Mouse (Mus musculus): ENCODE measurements around the gene Rassf5. TPM values are rescaled to one million over a fixed set of nuclear protein-coding genes. Genes with fewer than 3 reads are reported as not detected.
"Not testable (repeated sequence)": the region's sequence is repeated elsewhere in the genome, so short reads cannot be mapped to it uniquely, and the experiment has no call there.

The Rassf5 gene
- polyA plus RNA-seq, 1 experiment: not detected

DNA sequence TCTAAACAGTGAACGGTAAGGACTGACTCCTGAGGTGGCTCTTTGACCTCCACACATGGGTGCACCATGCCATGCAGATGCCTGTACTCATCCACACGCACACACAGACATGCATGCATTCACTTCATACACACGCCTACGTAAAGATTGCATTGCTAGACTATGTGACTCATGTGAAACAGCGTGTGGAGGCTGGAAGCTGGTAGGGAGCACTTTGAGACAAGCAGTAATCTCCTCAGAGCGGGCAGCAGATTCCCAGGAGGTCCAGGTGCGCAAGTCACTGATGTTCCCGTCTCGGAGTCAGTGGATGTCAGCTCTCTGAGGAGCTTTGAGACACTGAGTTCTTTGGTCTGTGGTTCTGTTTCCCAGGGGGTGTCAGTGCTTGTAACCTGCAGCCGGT lies 77.4 kb downstream of the Rassf5 start:
- no peak overlapping the region for H3K4me3 ChIP-seq (ENCODE audit: insufficient read depth, low read depth, low read length)
- TF ChIP-seq POLR2A (IDR thresholded peaks at IDR 0.05; ENCODE audit: insufficient read depth, low read depth, low read length): no peak
- no peak for TF ChIP-seq CTCF (IDR thresholded peaks at IDR 0.05; ENCODE audit: insufficient read depth, low read depth, low read length)
- WGBS: 74% methylated on average over 10 of the region's 10 CpGs
- no peaks in the 10 kb centered on the region for H3K4me1 ChIP-seq (ENCODE audit: control insufficient read depth, insufficient read depth, low read length)
- no peak overlapping the region for H3K27ac ChIP-seq (ENCODE audit: insufficient read depth, low read depth, low read length)

DNA sequence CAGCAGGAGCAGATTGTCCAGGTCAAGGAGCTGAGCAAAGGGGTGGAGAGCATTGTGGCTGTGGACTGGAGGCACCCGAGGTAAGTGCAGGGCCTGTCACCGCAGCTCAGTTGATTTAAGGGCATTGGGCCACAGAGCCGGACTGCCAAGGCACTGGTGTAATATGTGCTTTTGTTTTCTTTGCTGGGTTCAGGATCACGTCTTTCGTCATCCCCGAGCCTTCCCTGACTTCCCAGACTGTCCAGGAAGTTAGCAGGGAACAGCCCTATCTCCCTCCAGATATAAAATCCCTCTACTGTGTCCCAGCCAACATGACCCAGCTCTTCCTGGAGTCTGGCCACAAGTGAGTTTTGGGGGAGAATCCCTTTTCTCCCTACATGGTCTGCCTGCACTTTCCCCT lies 80.6 kb downstream of the Rassf5 start:
- WGBS: 89% methylated on average over 6 of the region's 6 CpGs
- no peak for TF ChIP-seq POLR2A (IDR thresholded peaks at IDR 0.05; ENCODE audit: insufficient read depth, low read depth, low read length)
- no peak for TF ChIP-seq CTCF (IDR thresholded peaks at IDR 0.05; ENCODE audit: insufficient read depth, low read depth, low read length)
- H3K27ac ChIP-seq (ENCODE audit: insufficient read depth, low read depth, low read length): no peak overlapping the region

DNA sequence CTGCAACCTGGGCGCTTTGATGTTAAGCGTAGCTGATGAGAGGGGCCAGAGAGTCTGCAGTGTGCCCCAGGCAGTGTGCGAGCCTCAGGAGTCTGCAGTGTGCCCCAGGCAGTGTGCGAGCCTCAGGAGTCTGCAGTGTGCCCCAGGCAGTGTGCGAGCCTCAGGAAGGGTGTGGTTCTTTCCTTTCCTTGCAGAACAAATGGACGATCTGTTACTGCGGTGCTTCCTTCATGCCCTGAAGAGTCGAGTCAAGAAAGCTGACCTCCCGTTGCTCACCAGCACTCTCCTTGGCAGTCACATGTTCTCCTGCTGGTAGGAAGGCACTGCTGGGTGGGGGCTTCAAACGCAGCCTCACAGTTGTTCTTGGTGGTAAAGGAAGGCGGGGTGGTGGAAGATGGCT lies 84.0 kb downstream of the Rassf5 start:
- H3K27ac ChIP-seq (ENCODE audit: insufficient read depth, low read depth, low read length): no peak overlapping the region
- H3K4me3 ChIP-seq (ENCODE audit: insufficient read depth, low read depth, low read length): no peak overlapping the region
- no peak for TF ChIP-seq POLR2A (IDR thresholded peaks at IDR 0.05; ENCODE audit: insufficient read depth, low read depth, low read length)
- no peak for TF ChIP-seq CTCF (IDR thresholded peaks at IDR 0.05; ENCODE audit: insufficient read depth, low read depth, low read length)
- no peaks in the 10 kb centered on the region for H3K4me1 ChIP-seq (ENCODE audit: control insufficient read depth, insufficient read depth, low read length)
- WGBS: 89% methylated on average over 11 of the region's 11 CpGs

More for the DNA sequence above, 80.6 kb downstream of the Rassf5 start:
- Histone ChIP-seq H3K4me3 (ENCODE audit: insufficient read depth, low read depth, low read length) (no peak overlapping the region), H3K4me1 (ENCODE audit: control insufficient read depth, insufficient read depth, low read length) (no peaks in the 10 kb centered on the region)

DNA sequence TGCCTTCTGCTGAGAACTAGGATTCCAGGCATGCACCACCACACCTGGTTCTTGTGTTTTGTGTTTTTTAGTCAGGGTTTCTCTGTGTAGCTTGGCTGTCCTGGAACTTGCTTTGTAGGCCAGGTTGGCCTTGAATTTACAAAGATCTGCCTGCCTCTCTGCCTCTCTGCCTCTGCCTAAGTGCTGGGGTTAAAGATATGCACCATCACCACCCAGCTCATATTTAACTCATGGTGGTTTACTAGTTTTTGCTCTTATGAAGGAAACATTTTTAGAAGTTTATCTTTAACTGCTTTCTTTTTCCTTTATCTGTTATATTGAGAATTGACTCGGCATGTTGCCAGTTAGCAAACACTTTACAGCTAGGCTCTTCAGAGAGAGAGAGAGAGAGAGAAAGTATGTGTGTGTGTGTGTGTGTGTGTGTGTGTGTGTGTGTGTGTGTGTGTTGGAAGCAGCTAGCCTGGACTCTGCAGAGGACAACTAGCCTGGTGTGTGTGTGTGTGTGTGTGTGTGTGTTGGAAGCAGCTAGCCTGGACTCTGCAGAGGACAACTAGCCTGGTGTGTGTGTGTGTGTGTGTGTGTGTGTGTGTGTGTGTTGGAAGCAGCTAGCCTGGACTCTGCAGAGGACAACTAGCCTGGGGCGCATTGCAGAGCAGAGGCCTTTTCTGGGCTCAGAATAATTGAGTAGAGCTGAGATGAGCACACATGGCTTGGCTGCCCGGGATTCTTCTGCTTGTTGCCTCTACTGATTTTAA lies 85.3 kb downstream of the Rassf5 start:
- not testable (repeated sequence) for H3K4me3 ChIP-seq (ENCODE audit: insufficient read depth, low read depth, low read length); H3K27ac ChIP-seq (ENCODE audit: insufficient read depth, low read depth, low read length); H3K4me1 ChIP-seq (ENCODE audit: control insufficient read depth, insufficient read depth, low read length)
- WGBS: 95% methylated on average over 3 of the region's 3 CpGs

DNA sequence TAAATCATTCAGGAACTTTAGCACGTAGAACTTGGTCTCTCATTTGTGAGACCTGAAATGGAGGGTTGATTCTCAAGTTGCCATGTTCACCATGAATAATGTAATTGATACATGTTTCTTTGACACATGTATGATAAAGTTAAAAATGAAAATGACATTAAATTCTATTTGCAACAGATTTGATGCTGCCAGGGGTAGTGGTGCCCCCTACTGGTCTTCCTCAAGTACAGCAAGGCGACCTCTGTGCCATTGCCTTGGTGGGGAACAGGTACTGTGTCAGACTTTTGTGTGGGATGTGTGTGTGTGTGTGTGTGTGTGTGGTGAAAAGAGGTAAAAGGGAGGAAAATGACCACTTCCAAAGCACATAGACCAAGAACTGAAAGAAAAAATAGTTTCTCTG lies 89.6 kb downstream of the Rassf5 start:
- no peak for TF ChIP-seq CTCF (IDR thresholded peaks at IDR 0.05; ENCODE audit: insufficient read depth, low read depth, low read length)
- no peak for TF ChIP-seq POLR2A (IDR thresholded peaks at IDR 0.05; ENCODE audit: insufficient read depth, low read depth, low read length)
- H3K4me3 ChIP-seq (ENCODE audit: insufficient read depth, low read depth, low read length): no peak overlapping the region
- H3K27ac ChIP-seq (ENCODE audit: insufficient read depth, low read depth, low read length): no peak overlapping the region
- WGBS: 61% methylated on average over 2 of the region's 2 CpGs
- peaks cover 2% of the 10 kb centered on the region; the same call in 1 of the 2 replicates for H3K4me1 ChIP-seq (ENCODE audit: control insufficient read depth, insufficient read depth, low read length)

DNA sequence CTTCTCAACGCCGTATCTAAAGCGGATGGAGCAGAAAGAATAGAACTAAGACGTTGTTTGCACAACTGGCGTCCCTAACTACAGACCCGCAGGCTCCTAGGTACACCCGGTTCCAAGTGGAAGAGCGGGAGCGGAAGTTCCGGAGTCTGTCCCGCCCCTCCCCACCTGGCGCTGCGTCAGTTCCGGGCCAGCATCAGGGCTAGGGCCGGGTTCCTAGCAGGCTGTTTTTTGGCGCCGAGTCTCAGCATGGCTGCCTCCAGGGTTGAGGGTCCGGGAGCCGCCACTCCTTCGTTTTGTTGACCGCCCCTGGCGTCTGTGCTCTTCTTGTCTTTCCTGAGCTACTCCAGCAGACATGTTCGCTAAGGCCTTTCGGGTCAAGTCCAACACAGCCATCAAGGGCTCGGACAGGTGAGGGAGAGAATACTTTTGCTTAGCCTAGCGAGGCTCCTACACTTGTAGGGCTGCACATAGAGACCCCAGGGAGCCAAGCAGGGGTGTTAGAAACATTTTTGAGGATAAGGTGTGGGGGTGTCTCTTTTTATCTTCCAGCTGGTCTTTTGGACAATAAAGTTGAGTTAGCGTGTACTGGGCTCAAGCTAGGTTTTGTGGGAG lies 91.9 kb downstream of the Rassf5 start, which contains the start of gene Eif2d:
Gene Eif2d (plus strand): TSS at position 164 of the 612 bp plus-strand sequence.
- peak; percentile 71 for TF ChIP-seq POLR2A (IDR thresholded peaks at IDR 0.05; ENCODE audit: insufficient read depth, low read depth, low read length)
- no peak for TF ChIP-seq CTCF (IDR thresholded peaks at IDR 0.05; ENCODE audit: insufficient read depth, low read depth, low read length)
- Histone ChIP-seq H3K4me3 (ENCODE audit: insufficient read depth, low read depth, low read length) (peak within 1 kb of the TSS; percentile 99), H3K4me1 (ENCODE audit: control insufficient read depth, insufficient read depth, low read length) (peaks cover 2% of the 10 kb centered on the region; the same call in 1 of the 2 replicates), H3K27ac (ENCODE audit: insufficient read depth, low read depth, low read length) (peak within 1 kb of the TSS; percentile 36; the same call in 1 of the 2 replicates)
- under 1% methylated on average over 27 of the region's 27 CpGs for WGBS

DNA sequence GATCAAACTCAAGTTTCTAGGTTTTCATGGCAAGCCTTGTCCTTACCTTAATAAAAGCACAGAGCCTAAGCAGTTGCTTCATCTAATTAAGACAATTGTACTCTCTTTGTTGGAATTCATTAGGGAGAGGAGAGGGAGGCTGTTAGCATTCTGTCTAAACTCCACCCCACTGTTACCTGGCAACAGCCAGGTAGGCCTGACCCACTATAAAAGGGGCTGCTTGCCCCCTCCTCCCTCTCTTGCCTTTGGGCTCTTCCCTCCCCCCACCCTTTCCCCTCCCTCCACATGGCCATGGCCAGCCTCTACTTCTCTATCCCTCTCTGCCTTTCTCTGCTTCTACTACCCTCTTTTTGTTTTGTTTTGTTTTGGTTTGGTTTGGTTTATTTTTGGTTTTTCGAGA lies 95.6 kb downstream of the Rassf5 start:
- Histone ChIP-seq H3K4me1 (ENCODE audit: control insufficient read depth, insufficient read depth, low read length) (peaks cover 2% of the 10 kb centered on the region; the same call in 1 of the 2 replicates), H3K4me3 (ENCODE audit: insufficient read depth, low read depth, low read length) (no peak overlapping the region), H3K27ac (ENCODE audit: insufficient read depth, low read depth, low read length) (no peak overlapping the region)
- TF ChIP-seq POLR2A (IDR thresholded peaks at IDR 0.05; ENCODE audit: insufficient read depth, low read depth, low read length) (no peak), CTCF (IDR thresholded peaks at IDR 0.05; ENCODE audit: insufficient read depth, low read depth, low read length) (no peak)
- WGBS: 95% methylated on average over 1 of the region's 1 CpGs

DNA sequence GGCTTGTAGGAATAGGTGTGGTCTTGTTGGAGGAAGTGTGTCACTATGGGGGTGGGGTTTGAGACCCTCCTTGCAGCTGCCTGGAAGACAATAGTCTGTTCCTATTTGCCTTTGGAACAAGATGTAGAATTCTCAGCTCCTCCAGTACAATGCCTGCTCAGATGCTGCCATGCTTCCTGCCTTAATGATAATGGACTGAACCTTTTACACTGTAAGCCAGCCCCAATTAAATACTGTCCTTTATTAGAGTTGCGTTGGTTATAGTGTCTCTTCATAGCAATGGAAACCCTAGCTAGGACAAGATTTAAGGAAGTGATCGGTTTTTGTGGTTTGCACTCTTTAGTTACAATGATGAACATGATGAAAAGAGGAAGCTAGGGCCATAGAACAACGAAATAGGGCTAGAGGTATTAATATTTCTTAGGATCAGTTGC lies 98.9 kb downstream of the Rassf5 start:
- TF ChIP-seq POLR2A (IDR thresholded peaks at IDR 0.05; ENCODE audit: insufficient read depth, low read depth, low read length): no peak
- no peak for TF ChIP-seq CTCF (IDR thresholded peaks at IDR 0.05; ENCODE audit: insufficient read depth, low read depth, low read length)
- WGBS: 77% methylated on average over 3 of the region's 3 CpGs
- H3K4me3 ChIP-seq (ENCODE audit: insufficient read depth, low read depth, low read length): no peak overlapping the region

DNA sequence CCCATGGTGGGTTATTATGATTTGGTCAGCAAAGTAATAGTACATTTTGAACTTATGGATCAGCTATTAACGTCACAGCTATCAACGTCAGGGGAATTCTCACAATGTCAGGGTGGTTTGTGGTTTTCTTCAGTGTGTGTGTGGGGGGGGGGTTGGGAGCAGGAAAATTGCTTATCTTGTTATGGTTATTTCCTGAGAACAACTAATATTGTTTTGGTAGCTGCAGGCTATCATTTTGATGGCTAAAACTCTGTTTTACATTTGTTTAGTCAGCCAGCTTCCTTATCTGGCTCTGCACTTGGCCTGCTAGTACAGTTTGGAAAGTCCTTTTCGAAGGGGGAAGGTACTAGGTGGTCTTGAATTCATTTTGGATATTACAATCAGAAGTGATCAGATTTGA lies 99.8 kb downstream of the Rassf5 start:
- 94% methylated on average over 3 of the region's 3 CpGs for WGBS
- not testable (repeated sequence) for H3K4me3 ChIP-seq (ENCODE audit: insufficient read depth, low read depth, low read length)

More for the DNA sequence above, 98.9 kb downstream of the Rassf5 start:
- Histone ChIP-seq H3K27ac (ENCODE audit: insufficient read depth, low read depth, low read length) (no peak overlapping the region), H3K4me1 (ENCODE audit: control insufficient read depth, insufficient read depth, low read length) (no peaks in the 10 kb centered on the region)

More for the DNA sequence above, 99.8 kb downstream of the Rassf5 start:
- H3K4me1 ChIP-seq (ENCODE audit: control insufficient read depth, insufficient read depth, low read length); H3K27ac ChIP-seq (ENCODE audit: insufficient read depth, low read depth, low read length): not testable (repeated sequence)
